Mouse (Mus musculus) G1E-ER4 (cell line): ENCODE results near the gene Fndc3a. TPM values are rescaled to one million over a fixed set of nuclear protein-coding genes. Genes with fewer than 3 reads are reported as not detected.

Experiments
- GATA1 ChIP-seq: IDR thresholded peaks from one replicate; pipeline ENCODE4 v1.8.0; 2012; ENCODE audit warnings: low read length, inconsistent platforms
- polyA plus RNA-seq: library from polyadenylated mRNA; stranded (reverse); fragments of >175 nt; gene quantifications from 2 replicates; pipeline ENCODE4 v1.2.3, GENCODE M21; 2012

Fndc3a gene
- 1.7 and 2.5 TPM in 2 replicates for polyA plus RNA-seq

DNA sequence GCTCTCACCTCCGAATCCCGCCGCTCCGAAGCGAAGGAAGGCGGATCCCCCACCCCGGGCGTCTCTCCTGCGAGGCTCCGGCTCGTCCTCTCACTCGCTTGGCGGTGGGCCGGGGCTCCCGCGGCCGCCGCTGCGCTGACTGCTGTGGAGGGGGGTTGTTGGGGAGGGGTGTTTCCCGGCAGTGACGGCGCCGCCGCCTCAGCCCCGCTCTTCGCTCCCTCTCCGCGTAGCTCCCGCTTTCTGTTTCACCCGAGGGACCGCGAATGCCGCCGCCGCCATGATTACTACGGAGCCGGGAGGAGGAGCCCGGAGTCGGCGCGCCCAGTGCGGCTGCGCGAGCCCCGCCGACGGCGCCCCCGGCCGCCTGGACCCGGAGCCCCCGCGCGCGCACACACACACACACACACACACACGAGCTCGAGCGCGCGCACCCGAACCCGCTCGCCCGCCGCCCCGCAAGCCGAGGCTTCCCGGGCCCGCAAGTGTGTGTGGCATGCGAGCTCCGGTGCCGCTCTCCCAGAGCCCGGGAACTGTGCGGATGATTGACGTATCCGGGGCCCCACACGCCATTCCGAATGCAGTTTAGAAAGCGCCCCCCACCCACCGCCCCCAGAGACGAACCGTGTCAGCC is at the start of gene Fndc3a:
Fndc3a (minus strand) TSS at position 294 of the 631 bp plus-strand sequence.
- no peak for TF ChIP-seq GATA1

DNA sequence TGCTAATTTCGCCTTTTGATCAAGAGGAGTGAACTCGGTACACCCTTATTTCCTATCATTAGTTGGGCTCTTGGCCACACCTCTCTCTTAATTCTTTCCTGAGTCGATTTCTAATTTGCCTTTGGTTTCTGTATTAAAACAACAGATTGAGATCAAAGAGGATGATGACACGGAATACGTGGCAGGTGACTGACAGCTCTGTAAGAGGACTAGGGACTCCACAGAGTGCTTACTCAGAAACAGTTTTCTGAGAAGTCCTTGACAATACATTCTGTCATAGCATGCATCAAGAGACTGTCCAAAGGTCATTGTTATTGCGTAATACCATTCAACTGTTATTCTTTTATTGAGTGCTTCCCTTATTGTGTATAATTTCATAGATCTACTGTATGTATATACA is 43.1 kb upstream of the Fndc3a start:
- TF ChIP-seq GATA1 = no peak

DNA sequence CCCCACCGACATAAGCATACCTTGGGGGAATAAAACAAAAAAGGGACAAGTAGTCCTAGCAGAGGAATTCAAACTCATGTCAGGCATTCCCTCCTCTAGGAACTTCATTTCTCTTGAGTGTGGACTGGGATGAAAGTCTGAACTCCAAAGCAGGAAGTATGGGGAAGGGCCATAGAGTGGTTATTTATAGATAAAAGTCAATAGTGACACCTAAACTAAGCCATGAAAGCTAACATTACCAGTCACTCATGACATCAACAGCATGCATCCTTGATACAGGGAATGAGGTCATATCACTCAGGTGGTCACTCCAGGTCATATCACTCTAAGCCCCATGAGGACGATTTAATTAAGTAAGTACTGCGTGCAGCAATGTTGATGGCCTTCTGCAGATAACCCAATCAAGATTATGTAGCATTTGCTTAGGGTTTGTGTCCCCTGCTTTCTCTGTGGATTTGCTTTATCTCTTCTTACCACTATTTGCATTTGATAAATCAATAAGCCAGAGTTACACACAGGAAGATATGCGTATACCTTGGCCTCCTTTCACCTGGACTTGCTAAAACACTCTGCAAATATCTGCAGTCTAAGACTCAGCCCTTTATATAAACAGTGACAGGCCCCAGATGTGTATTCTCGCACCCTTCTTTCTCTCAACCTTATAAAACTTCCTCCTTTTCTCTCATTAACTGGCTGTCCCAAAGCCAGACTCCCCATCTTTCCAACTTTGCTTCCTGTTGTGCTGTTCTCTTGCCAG is 40.8 kb upstream of the Fndc3a start:
- no peak for TF ChIP-seq GATA1

DNA sequence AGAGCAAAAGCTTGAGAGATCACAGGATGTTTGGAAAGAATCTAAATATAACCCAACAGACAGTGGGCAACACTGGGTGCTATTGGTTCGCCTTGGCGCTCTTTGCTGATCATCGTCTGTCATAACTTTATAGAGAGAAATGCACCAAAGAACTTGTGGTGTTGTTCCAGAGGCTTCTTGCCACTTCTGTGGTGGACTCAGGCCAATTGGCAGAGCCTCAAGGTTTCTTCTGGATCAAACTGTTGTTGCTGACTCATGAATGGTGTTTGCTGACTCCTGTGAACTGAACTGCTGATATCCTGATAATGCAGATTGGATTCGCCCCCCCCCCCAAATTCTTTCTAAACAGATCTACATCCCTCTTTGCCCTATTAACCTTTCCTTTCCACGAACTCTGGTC is 38.5 kb upstream of the Fndc3a start:
- no peak for TF ChIP-seq GATA1

DNA sequence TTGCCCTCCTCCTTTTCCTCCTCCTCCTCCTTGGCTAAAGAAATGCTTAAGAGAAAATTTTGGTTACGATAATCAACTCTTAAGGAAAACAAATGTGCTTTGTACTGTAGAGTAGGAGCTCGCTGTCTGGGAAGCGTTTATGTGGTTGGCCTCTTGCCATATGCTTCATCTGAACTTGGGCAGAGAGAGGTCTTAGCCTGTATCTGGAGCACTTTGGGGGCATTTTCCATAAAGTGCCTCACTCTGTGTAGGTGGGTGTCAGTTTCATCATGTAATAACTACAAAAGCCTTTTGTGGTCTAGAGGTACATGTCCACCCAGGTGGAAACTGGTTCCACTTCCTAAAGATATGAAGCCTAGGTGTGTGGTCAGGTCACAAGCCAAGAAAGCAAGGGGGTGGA is 31.9 kb upstream of the Fndc3a start:
- TF ChIP-seq GATA1 = no peak

DNA sequence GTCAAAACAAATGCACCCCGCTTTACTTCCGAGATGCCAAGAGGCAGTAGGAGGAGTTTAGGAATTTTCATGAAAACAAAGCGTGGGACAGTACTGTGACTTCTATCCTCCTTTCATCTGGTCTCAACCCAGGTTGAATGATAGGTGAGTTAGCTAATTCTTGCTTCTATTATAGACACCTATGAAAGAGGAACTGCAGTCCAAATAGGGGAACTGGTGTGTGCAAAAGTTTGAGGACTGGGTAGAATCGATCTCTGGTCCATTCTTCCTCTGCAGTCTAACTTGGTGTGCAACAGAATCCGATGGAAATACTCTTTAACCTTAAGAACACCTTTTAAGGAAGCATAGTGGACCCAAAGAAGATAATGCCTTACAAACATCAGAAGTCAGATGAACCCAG is 30.5 kb upstream of the Fndc3a start:
- TF ChIP-seq GATA1 = no peak

DNA sequence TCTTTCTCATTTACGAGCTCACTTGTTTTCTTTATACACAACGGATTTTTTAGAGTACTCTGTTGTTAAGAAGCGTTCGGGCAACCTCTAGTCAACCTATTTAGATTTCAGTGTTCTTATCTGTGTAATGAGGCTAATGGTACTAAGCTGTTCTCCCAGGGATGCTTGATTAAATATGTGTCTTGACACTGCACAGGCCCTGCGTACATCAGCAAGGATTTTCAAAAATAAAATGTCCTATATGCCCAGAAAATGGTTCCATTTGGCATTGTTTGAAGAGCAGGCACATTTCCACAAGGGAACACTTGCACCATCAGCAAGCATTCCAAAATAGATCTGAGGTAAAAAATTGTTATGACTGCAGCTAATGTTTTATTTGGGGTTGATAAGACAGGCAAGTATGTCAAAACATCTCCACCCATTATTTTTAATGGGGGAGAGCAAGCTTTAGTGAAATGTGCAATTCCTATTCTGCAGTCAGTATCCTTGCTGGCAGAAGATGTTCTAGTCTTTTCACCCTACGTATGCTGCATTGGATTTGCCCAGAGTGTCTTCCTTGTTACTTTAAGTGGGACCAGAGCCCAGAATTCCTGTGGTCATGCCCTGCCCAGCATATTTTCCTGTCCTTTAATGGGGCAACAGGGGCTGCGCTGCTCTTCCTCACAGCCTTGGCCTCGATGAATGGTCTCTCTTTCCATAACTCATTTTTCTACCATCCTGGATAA is 29.8 kb upstream of the Fndc3a start:
- TF ChIP-seq GATA1 = no peak

DNA sequence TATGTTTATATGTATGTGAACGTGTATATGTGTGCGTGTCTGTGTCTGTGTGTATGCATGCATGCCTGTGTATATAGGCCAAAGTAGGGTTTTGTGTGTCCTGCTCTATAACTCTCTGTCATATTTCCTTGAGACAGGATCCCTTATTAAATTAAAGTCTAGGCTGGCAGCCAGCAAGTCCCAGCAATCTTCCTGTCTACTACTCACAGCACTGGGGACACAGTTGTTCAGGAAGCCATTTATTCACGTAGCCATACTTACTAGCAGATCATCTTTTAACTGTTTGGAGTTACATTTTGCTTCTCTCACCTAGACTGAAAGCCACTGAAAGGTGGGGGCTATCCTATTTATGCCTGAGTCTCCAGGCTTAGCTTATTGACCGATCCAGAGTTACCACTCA is 29.0 kb upstream of the Fndc3a start:
- no peak for TF ChIP-seq GATA1

DNA sequence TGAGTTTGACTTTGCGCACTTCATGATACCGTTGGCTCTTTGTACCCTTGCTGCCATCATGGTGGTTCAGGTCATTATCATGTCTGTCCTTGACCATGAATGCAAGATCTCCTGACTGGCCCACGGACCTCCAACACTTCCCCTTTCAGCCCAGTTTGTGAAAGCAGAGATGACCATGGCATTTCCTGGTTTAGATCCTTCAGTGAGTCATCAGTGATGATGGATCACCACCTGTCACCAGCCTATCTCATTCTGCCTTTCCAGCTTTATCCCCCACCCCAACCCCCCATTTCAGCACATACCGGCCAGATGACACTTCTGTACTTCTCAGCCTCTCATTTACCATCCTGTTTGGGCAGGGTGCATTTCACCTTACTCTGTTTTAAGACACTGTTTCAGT is 28.4 kb upstream of the Fndc3a start:
- no peak for TF ChIP-seq GATA1

DNA sequence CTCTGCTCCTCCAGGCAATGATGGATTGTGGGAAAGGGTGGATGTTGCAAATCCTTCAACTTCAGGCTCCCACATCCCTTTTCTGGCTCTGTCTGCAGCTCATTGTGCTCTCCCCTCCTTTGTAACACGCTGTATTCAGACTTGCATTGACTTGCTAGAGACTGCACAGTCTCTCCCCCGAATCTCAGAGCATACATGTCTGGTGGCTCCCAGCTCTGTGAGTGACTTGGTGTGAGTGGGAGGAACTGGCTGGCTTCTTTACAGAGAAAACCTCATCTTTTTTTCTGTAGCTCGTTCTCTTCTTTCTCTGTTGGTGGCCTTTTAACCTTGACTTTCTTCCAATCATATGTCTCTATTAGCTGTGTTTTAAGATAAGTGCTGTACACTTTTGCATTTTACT is 16.1 kb upstream of the Fndc3a start:
- TF ChIP-seq GATA1 = no peak

DNA sequence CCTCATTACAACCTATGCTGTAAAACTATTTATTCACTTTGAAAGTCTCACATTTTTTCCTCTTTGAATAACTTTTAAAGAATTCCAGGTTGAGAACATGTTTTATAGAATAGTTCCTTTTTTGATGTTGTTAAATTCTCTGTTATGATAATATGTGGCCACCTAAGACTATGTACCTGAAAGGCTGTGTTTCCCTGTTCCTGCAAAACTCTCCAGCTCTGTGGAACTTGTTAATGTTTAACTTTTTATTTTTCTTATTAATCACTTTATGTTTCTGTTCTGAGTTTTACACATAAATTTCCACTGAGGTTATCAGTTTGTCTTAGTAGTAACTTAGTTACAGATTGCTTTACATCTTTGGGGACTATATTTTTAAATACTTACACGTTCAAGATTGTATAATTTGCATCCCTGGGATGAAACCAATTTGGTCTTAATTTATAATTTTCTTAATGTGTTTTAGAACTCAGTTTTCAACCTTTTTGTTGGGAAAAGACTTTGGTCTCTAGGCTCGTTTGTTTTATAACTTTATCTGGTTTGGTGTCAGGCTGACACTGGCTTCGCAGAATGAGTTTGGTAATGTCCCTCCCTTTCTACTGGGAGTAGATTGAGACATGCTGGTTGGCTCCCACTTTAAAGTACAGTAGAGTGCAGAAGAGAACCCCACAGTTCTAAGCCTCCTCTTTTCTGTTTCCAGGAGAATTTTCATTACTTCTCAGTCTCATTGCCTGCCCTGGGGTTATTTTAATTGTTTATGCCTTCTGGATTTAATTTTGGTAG is 12.7 kb upstream of the Fndc3a start:
- no peak for TF ChIP-seq GATA1

DNA sequence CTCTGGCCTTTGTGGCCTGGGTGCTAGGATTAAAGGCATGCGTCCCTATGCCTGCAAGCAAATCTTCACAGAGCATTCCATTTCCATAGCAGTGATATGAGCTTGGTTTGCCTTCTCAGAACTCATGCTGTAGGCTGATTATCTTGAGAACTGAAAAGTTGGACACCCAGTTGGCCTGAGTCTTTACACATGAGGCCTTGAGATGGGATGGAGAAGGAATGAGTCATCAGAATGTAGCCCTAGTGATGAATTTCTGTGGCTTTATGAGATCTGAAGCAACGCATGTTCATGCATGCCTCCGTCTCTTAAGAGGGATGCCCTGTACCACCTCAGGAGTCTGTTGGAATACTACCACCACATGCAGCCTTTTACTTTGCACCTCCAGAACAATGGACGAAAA is 6.4 kb upstream of the Fndc3a start:
- no peak for TF ChIP-seq GATA1

DNA sequence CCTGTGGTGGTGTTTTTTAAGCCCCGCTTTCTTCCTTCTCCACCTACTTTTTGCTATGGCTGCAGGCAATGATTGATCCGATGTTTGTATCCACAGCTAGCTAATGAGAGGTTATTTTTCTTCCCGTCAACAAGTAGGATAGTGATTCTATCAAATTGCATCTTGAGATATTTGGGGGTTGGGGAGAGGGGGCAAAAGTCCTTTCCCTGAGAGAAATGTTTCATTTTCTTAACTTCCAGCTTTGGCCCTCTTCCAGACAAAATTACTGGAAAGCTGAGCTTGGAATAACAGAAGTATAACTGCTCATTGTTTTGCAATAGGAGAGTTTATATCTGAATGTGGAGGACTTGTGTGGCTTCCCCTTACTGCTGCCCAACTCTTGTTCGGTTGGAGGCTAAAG is 1.3 kb upstream of the Fndc3a start:
- TF ChIP-seq GATA1 = no peak

DNA sequence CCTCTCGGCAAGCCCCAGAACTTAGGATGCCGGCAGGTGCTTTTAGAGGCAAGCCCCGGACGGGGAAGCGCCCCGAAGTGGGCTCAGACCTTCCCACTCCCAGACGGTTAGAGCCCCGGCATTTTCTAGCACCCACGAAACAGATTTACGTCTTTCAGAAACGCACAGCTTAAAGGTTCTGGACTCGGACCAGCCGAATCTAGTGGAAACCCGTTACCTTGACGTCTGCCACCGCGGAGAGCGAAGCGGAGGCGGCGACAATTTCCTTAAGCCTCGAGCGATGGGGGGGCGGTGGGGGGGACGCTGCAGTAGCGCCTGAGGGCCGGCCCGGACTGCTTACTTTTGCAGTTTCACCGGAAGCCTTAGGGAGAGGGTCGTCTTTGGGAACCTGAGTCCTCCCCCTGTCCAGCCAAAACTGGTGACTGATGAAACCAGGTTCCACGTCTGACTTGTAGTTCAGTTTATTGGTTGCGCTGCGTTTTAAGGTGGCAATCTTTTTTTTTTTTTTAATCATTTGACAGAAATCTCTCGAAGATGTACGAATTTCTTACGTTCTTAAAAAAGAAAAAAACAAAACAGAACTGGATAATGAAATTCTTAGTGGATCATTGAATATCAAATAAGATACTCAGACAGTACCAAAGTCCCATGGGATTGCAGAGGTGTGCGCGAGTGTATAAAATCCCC is 681 bp upstream of the Fndc3a start:
- TF ChIP-seq GATA1 = no peak

DNA sequence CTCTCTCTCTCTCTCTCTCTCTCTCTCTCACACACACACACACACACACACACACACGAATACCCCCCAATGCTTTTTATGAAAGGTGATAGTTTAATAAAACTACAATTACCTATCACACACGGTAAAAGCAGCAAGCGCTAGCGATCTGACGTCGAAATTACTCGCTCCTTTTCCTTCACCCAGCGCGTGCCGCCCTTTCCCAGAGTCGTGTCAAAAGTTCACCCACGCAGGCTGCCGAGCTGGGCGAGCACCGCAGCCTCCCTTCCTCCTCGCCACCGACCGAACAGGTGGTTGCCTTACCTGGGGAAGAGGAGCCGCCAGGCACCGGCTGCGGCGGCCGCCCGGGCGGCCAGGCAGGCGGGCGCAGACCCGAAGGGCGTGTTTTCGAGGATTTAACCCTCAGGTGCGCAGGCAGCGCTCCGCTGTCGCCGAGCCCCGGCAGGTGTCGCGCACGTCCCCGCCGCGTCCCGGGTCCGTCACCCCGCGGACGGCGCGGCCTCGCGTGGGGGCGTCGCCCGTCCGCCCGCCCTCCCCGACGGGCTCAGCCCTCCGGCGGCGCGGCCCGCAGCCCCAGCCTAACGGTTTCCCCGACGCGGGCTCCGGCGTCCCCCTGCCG is 603 bp downstream of the Fndc3a start:
- no peak for TF ChIP-seq GATA1
